Mouse (Mus musculus): ENCODE data around the gene Tmem43.

Gene Tmem43

DNA sequence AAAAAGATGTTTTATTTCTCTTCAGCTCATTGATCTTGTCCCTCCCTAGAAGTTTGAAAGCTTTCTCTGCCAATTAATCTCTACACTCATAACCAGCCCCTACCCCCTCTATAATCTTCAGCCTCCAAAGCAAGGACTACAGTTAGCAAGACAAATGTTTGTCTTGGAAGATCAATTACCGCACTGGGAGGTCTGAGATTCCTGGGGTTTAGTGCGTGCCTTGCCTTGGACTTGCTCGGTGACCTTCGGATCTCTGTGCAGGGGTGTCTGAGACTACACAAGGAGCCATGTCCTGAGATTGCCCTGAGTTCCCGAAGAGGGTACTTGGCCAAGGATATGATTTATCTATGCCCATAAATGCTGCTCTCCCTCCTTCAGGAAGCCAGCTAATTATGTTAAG lies 59.9 kb downstream of the Tmem43 start:
- in situ Hi-C loops (cut with MboI, MseI) = no loop called here

DNA sequence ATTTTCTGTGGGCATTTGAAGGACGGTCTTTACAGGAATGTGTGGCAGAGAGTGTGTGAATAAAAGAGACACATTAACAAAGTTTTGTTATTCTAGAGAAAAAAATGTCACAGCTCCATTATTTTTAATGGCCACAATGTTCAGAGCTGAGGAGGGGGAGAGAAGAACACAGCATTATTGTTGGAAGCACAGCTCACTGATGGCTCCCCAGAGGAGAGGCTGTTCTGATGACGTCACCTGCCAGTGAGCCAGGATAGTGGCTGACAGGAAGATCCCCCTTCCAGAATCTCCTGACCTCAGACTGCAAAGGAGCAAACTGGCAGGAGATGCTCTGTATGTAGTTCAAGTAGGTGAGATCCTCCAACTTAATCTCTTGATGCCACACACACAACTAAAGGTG lies 60.3 kb downstream of the Tmem43 start:
- in situ Hi-C loops (cut with MboI, MseI) = no loop called here

DNA sequence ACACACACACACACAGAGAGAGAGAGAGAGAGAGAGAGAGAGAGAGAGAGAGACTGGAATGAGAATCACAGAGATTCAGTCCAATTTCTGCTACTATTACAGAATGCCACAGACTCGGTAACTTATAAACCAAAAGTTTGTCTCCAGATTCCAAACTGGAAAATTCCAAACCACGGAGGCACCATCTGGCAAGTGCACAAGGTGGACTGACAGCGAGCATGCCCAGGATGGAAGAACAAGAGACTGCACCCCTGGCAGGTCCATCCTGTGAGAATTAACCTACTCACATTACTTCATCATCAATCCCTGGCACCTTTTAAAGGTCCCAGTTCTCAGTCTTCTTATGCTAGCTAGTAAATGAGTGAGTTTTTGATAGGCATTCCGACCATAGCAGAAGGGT lies 60.8 kb downstream of the Tmem43 start:
- in situ Hi-C loops (cut with MboI, MseI) = no loop called here

DNA sequence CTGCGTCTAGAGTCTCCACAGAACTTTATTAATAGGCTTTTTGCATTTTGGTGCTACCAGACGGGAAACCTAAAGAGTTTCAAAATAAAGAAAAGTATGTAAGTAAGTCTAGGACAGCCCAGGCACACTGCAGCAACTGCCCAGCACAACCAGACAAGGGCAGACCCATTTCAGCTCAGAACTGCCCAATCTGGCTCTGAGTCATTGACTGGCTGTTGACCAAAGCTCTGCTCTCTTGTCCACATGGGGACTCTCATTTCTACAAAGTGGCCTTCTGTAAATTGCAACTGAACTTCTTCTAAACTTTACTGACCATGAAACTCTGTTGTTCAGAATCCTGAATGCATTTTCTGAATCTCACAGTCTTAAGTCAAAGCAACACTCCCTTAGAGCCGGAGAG lies 61.7 kb downstream of the Tmem43 start:
- in situ Hi-C loops (cut with MboI, MseI) = no loop called here

DNA sequence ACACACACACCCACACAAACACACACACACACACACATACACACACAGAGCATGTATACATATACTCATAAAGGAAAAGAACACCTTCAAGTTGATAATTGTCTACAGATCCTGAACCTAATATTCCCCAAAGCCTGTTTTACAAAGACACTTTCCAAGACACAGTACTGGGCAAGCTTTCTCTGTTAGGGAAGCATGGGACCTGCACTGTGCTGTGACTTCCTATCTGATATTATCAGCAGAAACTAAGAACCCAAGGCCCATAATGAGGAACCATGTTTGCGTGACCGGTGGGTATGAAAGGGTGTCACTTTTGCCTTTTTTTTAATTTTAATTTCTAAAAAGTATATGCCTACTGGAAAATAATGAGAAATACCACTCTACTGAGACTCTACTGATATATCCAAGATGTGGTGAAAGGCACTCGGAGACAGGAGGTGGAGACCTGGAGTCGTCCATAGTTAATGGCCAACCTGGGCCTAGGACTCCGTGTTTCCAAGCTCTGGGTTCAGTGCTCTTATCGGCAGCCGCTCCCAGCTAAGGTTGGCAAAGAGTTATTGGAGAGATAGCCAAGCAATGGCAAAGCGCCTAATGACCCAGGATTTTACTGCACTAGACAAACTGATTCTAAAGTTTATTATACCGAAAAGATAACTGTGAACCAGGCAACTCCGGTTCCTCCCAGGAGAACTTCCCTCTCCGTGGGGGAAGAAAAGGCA lies 62.7 kb downstream of the Tmem43 start:
- in situ Hi-C loops (cut with MboI, MseI) = no loop called here

Data from T-helper 1 cell (primary cell).